Mouse (Mus musculus): ENCODE measurements around the gene Hspg2. TPM values are rescaled to one million over a fixed set of nuclear protein-coding genes. Genes with fewer than 3 reads are reported as not detected.
"Not testable (repeated sequence)": the region's sequence is repeated elsewhere in the genome, so short reads cannot be mapped to it uniquely, and the experiment has no call there.

Hspg2 gene
- polyA plus RNA-seq, 1 experiment from 2014 or later: 7.5 TPM

DNA sequence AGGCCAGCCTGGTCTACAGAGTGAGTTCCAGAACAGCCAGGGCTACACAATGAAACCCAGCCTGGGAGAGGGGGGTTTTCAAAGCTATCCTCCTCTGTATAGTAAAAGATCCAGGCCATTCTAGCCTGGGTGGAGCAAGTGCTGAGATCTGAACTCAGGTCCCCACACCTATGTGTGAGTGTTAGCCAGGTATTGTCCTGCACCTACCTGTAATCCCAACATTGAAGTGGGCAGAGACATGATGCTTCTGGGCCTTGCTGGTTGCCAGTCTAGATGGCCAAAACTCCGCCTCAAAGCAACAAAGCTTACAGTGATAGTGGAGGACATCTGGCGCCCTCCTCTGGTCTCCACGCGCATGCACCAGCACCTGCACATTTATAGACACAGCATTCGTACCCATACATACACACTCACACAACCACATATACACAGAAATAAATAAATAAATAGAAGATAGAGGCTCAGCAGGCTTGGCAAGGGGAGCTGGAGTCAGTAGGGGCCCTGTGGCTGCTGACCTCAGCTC is 77.5 kb downstream of the Hspg2 start:
- no peak overlapping the region for H3K9ac ChIP-seq (replicated peaks)
- H3K4me1 ChIP-seq: no peaks in the 10 kb centered on the region
- 71% methylated on average over 5 of the region's 5 CpGs for WGBS
- H3K27ac ChIP-seq (replicated peaks): no peak overlapping the region
- 0 out of 2 replicates have a peak, but pooled peaks cover 6% of the 10 kb centered on the region for H3K36me3 ChIP-seq
- no peaks in the 10 kb centered on the region for H3K9me3 ChIP-seq (replicated peaks)
- H3K27me3 ChIP-seq (replicated peaks): no peaks in the 10 kb centered on the region
- ATAC-seq (ENCODE audit: low FRiP score): no peak
- no peak overlapping the region for H3K4me3 ChIP-seq (replicated peaks)
- H3K4me2 ChIP-seq: no peak overlapping the region

DNA sequence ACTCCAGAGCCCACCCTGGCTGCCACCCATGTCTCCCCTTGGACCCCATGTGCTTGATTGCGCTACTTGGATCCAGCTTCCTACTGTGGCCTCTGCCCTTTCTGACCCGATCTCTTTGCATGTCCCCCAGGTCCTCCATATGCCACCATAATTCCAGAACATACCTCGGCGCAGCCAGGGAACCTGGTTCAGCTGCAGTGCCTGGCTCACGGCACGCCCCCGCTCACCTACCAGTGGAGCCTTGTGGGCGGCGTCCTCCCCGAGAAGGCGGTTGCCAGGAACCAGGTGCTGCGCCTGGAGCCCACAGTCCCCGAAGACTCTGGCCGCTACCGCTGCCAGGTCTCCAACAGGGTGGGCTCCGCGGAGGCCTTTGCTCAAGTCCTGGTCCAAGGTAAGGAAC is 84.9 kb downstream of the Hspg2 start:
- H3K9ac ChIP-seq (replicated peaks): no peak overlapping the region
- 0 out of 2 replicates have a peak, but pooled peaks cover 3% of the 10 kb centered on the region for H3K36me3 ChIP-seq
- no peaks in the 10 kb centered on the region for H3K9me3 ChIP-seq (replicated peaks)
- H3K27ac ChIP-seq (replicated peaks): no peak overlapping the region
- no peak overlapping the region for H3K4me3 ChIP-seq (replicated peaks)
- no peaks in the 10 kb centered on the region for H3K4me1 ChIP-seq
- H3K4me2 ChIP-seq: no peak overlapping the region
- H3K27me3 ChIP-seq (replicated peaks): no peaks in the 10 kb centered on the region
- 95% methylated on average over 17 of the region's 17 CpGs for WGBS
- ATAC-seq (ENCODE audit: low FRiP score): no peak

DNA sequence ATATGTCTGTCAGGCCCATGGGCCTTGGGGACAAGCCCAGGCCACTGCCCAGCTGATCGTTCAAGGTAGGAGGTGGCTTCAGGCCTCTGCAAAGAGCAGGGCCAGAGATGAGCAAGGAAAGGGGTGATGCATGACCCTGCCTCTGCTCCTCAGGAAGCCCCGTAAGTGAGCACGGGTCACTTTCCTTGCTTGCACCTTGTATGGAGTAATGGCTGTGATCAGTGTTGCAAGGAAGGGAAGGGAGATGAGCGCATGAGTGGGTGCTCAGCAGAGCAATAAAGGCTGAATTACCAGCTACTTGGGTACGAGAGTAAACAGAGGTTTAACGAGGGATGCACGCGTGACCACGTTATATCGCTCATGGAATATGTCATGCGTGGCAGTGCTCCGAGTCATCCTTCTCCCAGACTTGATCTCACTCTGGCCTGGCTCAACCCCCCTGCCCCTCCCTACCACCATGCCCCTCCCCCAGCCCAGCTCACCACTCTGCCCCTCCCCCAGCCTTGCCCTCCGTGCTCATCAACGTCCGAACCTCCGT is 88.2 kb downstream of the Hspg2 start:
- no peaks in the 10 kb centered on the region for H3K27me3 ChIP-seq (replicated peaks)
- H3K4me3 ChIP-seq (replicated peaks): no peak overlapping the region
- H3K9ac ChIP-seq (replicated peaks): no peak overlapping the region
- no peaks in the 10 kb centered on the region for H3K9me3 ChIP-seq (replicated peaks)
- 79% methylated on average over 16 of the region's 16 CpGs for WGBS
- no peak overlapping the region for H3K27ac ChIP-seq (replicated peaks)
- H3K36me3 ChIP-seq: 0 out of 2 replicates have a peak, but pooled peaks cover 3% of the 10 kb centered on the region
- H3K4me1 ChIP-seq: no peaks in the 10 kb centered on the region
- ATAC-seq (ENCODE audit: low FRiP score): no peak
- H3K4me2 ChIP-seq: no peak overlapping the region

DNA sequence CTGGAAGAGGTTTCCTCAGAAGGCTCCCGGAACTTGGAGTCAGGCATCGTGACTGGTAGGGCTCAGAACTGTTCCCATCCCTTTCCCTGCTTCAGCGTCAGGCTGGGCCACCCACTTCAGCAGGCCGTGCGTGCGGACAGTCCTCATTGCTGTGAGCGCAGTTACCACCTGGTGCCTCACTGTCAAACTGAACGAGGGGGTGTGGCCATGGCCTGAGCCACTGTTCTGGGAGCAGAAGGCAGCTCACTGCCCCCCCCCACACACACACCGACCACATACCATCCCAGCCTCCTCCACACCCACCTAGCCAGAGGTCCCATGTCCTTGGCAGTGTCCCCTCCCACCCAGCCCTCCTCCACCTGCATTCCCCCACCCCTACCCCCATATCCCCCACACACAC is 101.3 kb downstream of the Hspg2 start:
- Histone ChIP-seq H3K4me2 (no peak overlapping the region), H3K36me3 (no peaks in the 10 kb centered on the region), H3K9me3 (replicated peaks) (no peaks in the 10 kb centered on the region), H3K27ac (replicated peaks) (no peak overlapping the region), H3K4me1 (no peaks in the 10 kb centered on the region), H3K9ac (replicated peaks) (no peak overlapping the region), H3K4me3 (replicated peaks) (no peak overlapping the region), H3K27me3 (replicated peaks) (no peaks in the 10 kb centered on the region)
- 67% methylated on average over 9 of the region's 9 CpGs for whole genome bisulfite sequencing
- ATAC-seq (ENCODE audit: low FRiP score): no peak

DNA sequence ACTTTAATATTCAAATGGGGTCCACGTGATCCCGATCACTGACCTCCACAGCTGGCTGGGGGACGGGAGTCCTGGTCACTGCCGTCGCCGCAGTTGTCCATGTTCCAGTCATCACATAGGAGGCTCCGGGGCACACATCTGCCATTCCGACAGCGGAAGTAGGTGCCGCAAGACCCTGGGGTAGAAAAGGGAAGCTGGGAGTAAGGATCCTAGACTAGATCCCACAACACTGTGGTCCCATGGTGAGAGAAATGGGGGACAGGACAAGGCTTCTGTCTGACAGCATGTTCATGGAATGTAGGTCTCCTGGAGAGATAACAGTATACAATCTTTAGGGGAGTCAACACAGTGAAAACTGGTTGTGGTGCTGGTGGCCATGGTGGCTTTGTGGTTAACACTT is 105.9 kb downstream of the Hspg2 start, which contains the start of gene Ldlrad2:
TSS of gene Ldlrad2 (minus strand) at position 101 of the 400 bp plus-strand sequence.
- Histone ChIP-seq H3K9me3 (replicated peaks) (no peaks in the 10 kb centered on the region), H3K4me2 (no peak within 1 kb of the TSS), H3K27ac (replicated peaks) (no peak within 1 kb of the TSS), H3K9ac (replicated peaks) (no peak within 1 kb of the TSS), H3K36me3 (no peaks in the 10 kb centered on the region), H3K4me3 (replicated peaks) (no peak within 1 kb of the TSS), H3K4me1 (peaks cover 7% of the 10 kb centered on the region), H3K27me3 (replicated peaks) (peaks cover 12% of the 10 kb centered on the region)
- 86% methylated on average over 10 of the region's 10 CpGs for WGBS
- ATAC-seq (ENCODE audit: low FRiP score): no peak

DNA sequence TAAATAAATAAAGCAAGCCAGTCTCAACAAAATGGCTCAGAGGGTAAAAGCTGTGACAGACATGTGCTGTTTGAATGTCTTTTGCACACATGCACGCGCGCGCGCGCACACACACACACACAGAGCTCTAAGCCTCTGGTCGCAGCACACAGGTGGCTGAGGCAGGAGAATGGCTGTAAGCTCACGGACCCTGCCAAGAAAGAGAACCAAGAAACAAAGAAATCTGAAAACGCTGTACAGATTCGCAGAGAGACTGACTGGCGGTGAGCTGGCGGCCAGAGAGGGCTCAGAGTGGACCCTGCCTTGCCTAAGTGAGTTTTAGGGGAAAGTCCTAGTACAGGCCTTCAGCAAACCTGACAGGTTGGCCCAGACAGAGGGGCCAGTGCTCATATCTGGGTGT is 108.9 kb downstream of the Hspg2 start:
- WGBS: 96% methylated on average over 12 of the region's 12 CpGs
- H3K4me1 ChIP-seq: peaks cover 7% of the 10 kb centered on the region
- H3K9me3 ChIP-seq (replicated peaks): no peaks in the 10 kb centered on the region
- no peak overlapping the region for H3K4me2 ChIP-seq
- no peak overlapping the region for H3K9ac ChIP-seq (replicated peaks)
- no peak for ATAC-seq (ENCODE audit: low FRiP score)
- no peak overlapping the region for H3K27ac ChIP-seq (replicated peaks)
- no peaks in the 10 kb centered on the region for H3K36me3 ChIP-seq
- H3K4me3 ChIP-seq (replicated peaks): no peak overlapping the region
- peaks cover 20% of the 10 kb centered on the region for H3K27me3 ChIP-seq (replicated peaks)

DNA sequence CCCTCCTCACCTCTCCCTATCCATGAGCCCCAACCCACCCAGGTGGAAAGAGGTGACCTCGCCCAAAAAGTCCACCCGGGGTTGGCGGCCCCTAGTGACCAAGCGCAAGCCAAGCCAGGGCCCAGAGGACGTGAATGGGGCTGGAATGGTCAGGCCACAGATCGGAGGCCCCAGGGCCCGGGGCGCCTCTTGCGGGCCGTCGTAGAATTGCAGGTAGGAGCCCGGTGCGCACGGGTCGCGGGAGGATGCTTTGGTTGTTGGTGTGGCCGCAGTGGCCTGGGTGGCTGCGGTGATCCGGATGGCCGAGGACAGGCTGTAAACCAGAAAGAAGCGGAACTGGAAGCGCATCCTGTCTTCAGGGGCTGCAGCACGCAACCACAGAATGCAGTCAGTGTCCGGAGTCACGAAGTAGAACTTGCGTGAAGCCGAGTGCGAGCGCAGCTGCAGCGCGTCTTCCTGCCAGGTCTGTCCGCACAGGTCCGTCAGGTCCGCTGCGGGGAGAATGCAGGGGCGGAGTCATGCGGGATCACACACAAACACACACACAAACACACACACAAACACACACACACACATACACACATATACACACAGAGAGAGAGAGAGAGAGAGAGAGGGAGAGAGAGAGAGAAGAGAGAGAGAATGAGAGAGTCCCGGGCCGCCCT is 109.7 kb downstream of the Hspg2 start:
- H3K9ac ChIP-seq (replicated peaks): peak overlapping the region; percentile 42; the same call in 1 of the 2 replicates

DNA sequence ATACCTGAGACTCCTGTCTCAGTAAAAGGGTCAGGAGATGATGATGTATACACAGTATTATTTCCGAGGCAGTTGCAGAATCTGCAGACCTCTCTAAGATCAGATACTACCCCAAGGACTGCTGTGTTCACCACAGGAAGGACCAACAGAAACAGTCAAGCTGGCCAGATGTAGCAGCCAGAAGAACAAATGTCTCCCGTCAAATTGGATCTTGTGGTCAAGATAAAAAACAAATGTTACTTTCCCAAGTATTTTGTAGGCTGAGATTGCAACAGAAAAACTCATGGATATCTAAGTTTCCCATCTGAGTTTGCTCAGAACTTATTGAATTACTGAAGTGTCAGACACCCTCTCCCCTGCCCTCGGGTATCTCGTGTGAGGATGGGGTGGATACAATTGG is 111.2 kb downstream of the Hspg2 start:
- Histone ChIP-seq H3K36me3 (no peaks in the 10 kb centered on the region), H3K27me3 (replicated peaks) (peaks cover 20% of the 10 kb centered on the region), H3K9ac (replicated peaks) (no peak overlapping the region), H3K4me3 (replicated peaks) (no peak overlapping the region), H3K4me2 (no peak overlapping the region), H3K4me1 (peaks cover 7% of the 10 kb centered on the region), H3K27ac (replicated peaks) (no peak overlapping the region), H3K9me3 (replicated peaks) (no peaks in the 10 kb centered on the region)
- no peak for ATAC-seq (ENCODE audit: low FRiP score)
- WGBS: 78% methylated on average over 4 of the region's 4 CpGs

More for the DNA sequence above, 109.7 kb downstream of the Hspg2 start:
- Histone ChIP-seq H3K27ac (replicated peaks) (no peak overlapping the region), H3K4me2 (peak overlapping the region; percentile 70), H3K27me3 (replicated peaks) (peaks cover 20% of the 10 kb centered on the region), H3K4me1 (peaks cover 7% of the 10 kb centered on the region), H3K4me3 (replicated peaks) (peak overlapping the region; percentile 38), H3K36me3 (no peaks in the 10 kb centered on the region), H3K9me3 (replicated peaks) (no peaks in the 10 kb centered on the region)
- no peak for ATAC-seq (ENCODE audit: low FRiP score)
- 3% methylated on average over 39 of the region's 39 CpGs for WGBS

DNA sequence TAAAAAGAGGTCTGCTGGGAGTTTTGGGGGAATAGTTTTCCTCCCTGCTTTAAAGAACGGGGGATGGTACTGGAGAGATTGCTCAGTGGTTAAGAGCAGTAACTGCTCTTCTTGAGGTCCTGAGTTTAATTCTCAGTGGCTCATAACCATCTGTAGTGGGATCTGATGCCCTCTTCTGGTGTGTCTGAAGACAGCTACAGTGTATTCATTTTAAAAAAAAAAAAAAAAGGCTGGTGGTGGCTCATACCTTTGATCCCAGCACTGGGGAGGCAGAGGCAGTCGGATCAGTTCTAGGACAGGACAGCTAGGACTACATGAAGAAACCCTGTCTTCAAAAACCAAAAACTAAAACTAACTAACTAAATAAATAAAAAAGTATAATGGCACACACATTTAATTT is 111.7 kb downstream of the Hspg2 start:
- WGBS: 77% methylated on average over 2 of the region's 2 CpGs
- no peak overlapping the region for H3K4me3 ChIP-seq (replicated peaks)
- peaks cover 20% of the 10 kb centered on the region for H3K27me3 ChIP-seq (replicated peaks)
- H3K4me2 ChIP-seq: no peak overlapping the region
- no peaks in the 10 kb centered on the region for H3K36me3 ChIP-seq
- no peak for ATAC-seq (ENCODE audit: low FRiP score)
- H3K4me1 ChIP-seq: peaks cover 7% of the 10 kb centered on the region
- no peak overlapping the region for H3K9ac ChIP-seq (replicated peaks)
- H3K9me3 ChIP-seq (replicated peaks): no peaks in the 10 kb centered on the region
- no peak overlapping the region for H3K27ac ChIP-seq (replicated peaks)

DNA sequence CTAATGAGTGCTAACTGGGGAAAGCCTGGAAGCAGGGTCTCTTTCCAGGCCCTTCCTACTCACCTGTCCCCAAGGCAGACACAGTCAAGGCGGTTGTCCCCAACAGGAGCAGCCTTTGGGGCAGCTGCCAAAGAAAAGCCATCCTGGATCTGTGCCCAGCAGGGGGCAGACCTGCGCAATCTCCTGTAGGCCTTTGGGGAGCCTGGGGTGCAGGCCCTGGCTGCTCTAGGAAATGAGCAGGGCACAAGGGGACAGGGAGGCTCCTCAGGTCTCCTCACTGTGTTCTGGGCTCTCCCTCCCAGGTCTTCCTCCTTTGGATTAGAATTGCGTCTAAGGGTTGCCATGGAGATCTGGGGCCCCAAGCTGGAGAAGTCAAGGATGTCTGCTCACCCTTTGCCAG is 113.2 kb downstream of the Hspg2 start:
- WGBS: 45% methylated on average over 3 of the region's 3 CpGs
- Histone ChIP-seq H3K36me3 (no peaks in the 10 kb centered on the region), H3K27ac (replicated peaks) (no peak overlapping the region), H3K9me3 (replicated peaks) (no peaks in the 10 kb centered on the region), H3K4me2 (no peak overlapping the region), H3K4me3 (replicated peaks) (no peak overlapping the region), H3K27me3 (replicated peaks) (peaks cover 20% of the 10 kb centered on the region), H3K4me1 (peaks cover 7% of the 10 kb centered on the region), H3K9ac (replicated peaks) (no peak overlapping the region)
- no peak for ATAC-seq (ENCODE audit: low FRiP score)

DNA sequence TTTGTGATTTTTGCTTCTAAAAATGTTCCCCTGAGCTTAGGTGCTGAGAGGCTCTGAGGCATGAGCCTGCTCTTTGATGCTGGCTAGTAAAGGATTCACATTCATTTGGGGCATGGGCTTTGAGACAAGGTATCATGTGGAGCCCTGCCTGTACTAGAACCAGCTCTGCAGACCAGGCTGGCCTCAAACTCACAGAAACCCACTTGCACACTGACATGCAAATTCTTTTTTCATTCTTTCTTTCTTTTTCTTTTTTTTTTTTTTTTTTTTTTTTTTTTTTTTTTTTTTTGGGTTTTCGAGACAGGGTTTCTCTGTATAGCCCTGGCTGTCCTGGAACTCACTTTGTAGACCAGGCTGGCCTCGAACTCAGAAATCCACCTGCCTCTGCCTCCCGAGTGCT is 120.5 kb downstream of the Hspg2 start:
- not testable (repeated sequence) for H3K36me3 ChIP-seq; H3K9me3 ChIP-seq (replicated peaks); ATAC-seq (ENCODE audit: low FRiP score); H3K4me3 ChIP-seq (replicated peaks); H3K4me1 ChIP-seq; H3K4me2 ChIP-seq; H3K27ac ChIP-seq (replicated peaks); H3K27me3 ChIP-seq (replicated peaks); H3K9ac ChIP-seq (replicated peaks)
- WGBS: 88% methylated on average over 2 of the region's 3 CpGs

DNA sequence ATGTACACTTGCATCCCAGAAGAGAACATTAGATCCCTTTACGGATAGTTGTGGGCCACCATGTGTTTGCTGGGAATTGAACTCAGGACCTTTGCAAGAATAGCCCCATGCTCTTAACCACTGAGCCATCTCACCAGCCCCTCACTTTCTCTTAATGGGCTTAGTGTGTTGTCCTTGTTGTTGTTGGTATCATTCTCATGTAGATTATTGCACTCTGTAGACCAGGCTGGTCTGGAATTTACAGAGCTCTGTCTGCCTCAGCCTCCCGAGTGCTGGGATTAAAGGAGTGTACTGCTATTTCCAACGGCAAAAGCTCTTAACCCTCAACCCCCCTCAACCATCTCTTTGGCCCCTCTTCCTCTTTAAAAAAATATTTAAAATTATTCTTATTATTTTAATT is 121.0 kb downstream of the Hspg2 start:
- Histone ChIP-seq H3K36me3 (no peaks in the 10 kb centered on the region), H3K4me2 (no peak overlapping the region), H3K27ac (replicated peaks) (no peak overlapping the region), H3K9me3 (replicated peaks) (no peaks in the 10 kb centered on the region), H3K4me1 (no peaks in the 10 kb centered on the region), H3K9ac (replicated peaks) (no peak overlapping the region), H3K4me3 (replicated peaks) (no peak overlapping the region), H3K27me3 (replicated peaks) (no peaks in the 10 kb centered on the region)
- WGBS: 89% methylated on average over 3 of the region's 3 CpGs
- no peak for ATAC-seq (ENCODE audit: low FRiP score)
